25 mouse cellular contexts compared by ENCODE assay signal in the genomic region with DNA sequence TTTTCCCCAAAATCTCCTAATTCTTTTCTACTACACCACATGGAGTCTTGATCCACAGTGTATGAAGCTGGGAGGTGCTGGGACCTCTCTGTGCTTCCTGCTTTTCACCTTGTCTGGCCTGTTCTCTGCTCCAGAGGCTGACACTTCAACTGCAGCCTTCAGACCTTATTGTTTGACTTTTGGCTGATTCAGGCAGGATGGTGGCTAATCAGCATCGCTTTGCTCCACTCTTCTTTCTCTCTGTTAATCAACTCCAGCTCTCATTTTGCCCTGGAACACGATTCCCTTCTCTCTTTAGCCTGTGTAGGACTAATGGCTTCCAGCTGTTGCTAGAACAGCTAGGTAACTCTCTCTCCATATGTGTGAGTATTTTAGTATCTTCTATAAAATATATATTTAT. TPM values are rescaled to one million over a fixed set of nuclear protein-coding genes. Genes with fewer than 3 reads are reported as not detected.
DNase-seq lines count a peak whose midpoint lies in the region; ATAC-seq lines count a peak whose summit lies in the region.
"Had no signal": no experiment of that assay in that cellular context is flagged by ENCODE, and none has a peak within 500 bp of the region (broad histone marks: within the 10 kb centered on the region; RNA-seq: fewer than 3 reads in every experiment).

No protein-coding gene starts in this region.

- DNase-seq in embryo, embryonic 10 days (ENCODE audit: low spot score): peak; percentile 76
- peak; percentile 45 for DNase-seq in embryo, embryonic 9.5 days (ENCODE audit: extremely low spot score)
- DNase-seq in left cerebral cortex, postnatal 4 days: no peak
- no peak for DNase-seq in urinary bladder, adult 18-20 months (ENCODE audit: low spot score in 2 of 2)
- DNase-seq in cerebellum, adult 9-10 months: no peak
- DNase-seq: cerebellum, adult 11 months; cerebellum, postnatal 14 days; gastrocnemius, postnatal 14 days; heart, adult 18-20 months; heart, postnatal 14 days; kidney, adult 2 months; lung, adult 18-20 months; lung, postnatal 14 days; right cerebral cortex, postnatal 25 days; spleen, adult 18-20 months had no signal

- H3K27ac ChIP-seq in embryonic facial prominence, embryonic 15.5 days (replicated peaks): 0 out of 2 replicates have a peak overlapping the region, but pooled peaks have one; percentile 24
- H3K27ac ChIP-seq in limb, embryonic 13.5 days: peak overlapping the region; percentile 48; the same call in 1 of the 2 replicates
- H3K27ac ChIP-seq: heart, embryonic 13.5 days; hindbrain, embryonic 12.5 days; kidney, postnatal 0 days; liver, embryonic 12.5 days; midbrain, embryonic 13.5 days had no signal

- 0 out of 2 replicates have a peak, but pooled peaks cover 3% of the 10 kb centered on the region for H3K4me1 ChIP-seq in embryonic facial prominence, embryonic 15.5 days
- peaks cover 29% of the 10 kb centered on the region for H3K4me1 ChIP-seq in limb, embryonic 13.5 days
- H3K4me1 ChIP-seq: heart, embryonic 13.5 days; hindbrain, embryonic 12.5 days; liver, embryonic 12.5 days; midbrain, embryonic 13.5 days had no signal

- no peaks in the 10 kb centered on the region for H3K36me3 ChIP-seq in embryonic facial prominence, embryonic 15.5 days
- no peaks in the 10 kb centered on the region for H3K36me3 ChIP-seq in limb, embryonic 13.5 days
- H3K36me3 ChIP-seq: heart, embryonic 13.5 days; hindbrain, embryonic 12.5 days; liver, embryonic 12.5 days; midbrain, embryonic 13.5 days had no signal

- no peak overlapping the region for H3K9ac ChIP-seq in embryonic facial prominence, embryonic 15.5 days
- H3K9ac ChIP-seq in limb, embryonic 13.5 days: no peak overlapping the region
- H3K9ac ChIP-seq: heart, embryonic 13.5 days; hindbrain, embryonic 12.5 days; liver, embryonic 12.5 days; midbrain, embryonic 13.5 days had no signal

- WGBS in embryonic facial prominence, embryonic 15.5 days: 26% methylated on average over 2 of the region's 2 CpGs
- WGBS in limb, embryonic 13.5 days: 13% methylated on average over 2 of the region's 2 CpGs

- no peaks in the 10 kb centered on the region for H3K9me3 ChIP-seq in embryonic facial prominence, embryonic 15.5 days (replicated peaks)
- H3K9me3 ChIP-seq in limb, embryonic 13.5 days: no peaks in the 10 kb centered on the region
- H3K9me3 ChIP-seq: heart, embryonic 13.5 days; hindbrain, embryonic 12.5 days; liver, embryonic 12.5 days; midbrain, embryonic 13.5 days had no signal

- ATAC-seq in embryonic facial prominence, embryonic 15.5 days (ENCODE audit: insufficient number of reproducible peaks, low FRiP score, low TSS enrichment, low read depth): no peak
- peak; percentile 79 for ATAC-seq in limb, embryonic 13.5 days (ENCODE audit: low FRiP score, low read depth)
- ATAC-seq: forebrain, embryonic 14.5 days; inflammation-experienced regulatory T-cells, adult 6 months; liver, embryonic 12.5 days; midbrain, embryonic 13.5 days had no signal

- intact Hi-C loops in left cerebral cortex, postnatal 4 days (cut with DNase I): no loop called here

- no peaks in the 10 kb centered on the region for H3K27me3 ChIP-seq in embryonic facial prominence, embryonic 15.5 days
- H3K27me3 ChIP-seq in limb, embryonic 13.5 days: no peaks in the 10 kb centered on the region
- H3K27me3 ChIP-seq: heart, embryonic 13.5 days; hindbrain, embryonic 12.5 days; liver, embryonic 12.5 days; midbrain, embryonic 13.5 days had no signal

- no peak overlapping the region for H3K4me3 ChIP-seq in embryonic facial prominence, embryonic 15.5 days (replicated peaks)
- no peak overlapping the region for H3K4me3 ChIP-seq in limb, embryonic 13.5 days
- H3K4me3 ChIP-seq: heart, embryonic 13.5 days; hindbrain, embryonic 12.5 days; liver, embryonic 12.5 days; midbrain, embryonic 13.5 days had no signal

- no peak overlapping the region for H3K4me2 ChIP-seq in embryonic facial prominence, embryonic 15.5 days (replicated peaks)
- H3K4me2 ChIP-seq in limb, embryonic 13.5 days (replicated peaks): no peak overlapping the region
- H3K4me2 ChIP-seq: heart, embryonic 13.5 days; hindbrain, embryonic 12.5 days; liver, embryonic 12.5 days; midbrain, embryonic 13.5 days had no signal

RNA-seq across cellular contexts. Expression of a gene that starts 10.0 kb away (rescaled TPM):
- polyA plus RNA-seq in embryonic facial prominence, embryonic 15.5 days (2015; fragmentation: Nextera tagmentation; extraction: Ambion mirVana): 12.7 and 14.2 TPM in 2 replicates
- polyA plus RNA-seq in limb, embryonic 13.5 days (2015; fragmentation: Nextera tagmentation; extraction: Ambion mirVana): 8.8 and 9.6 TPM in 2 replicates
- 1 to 10 TPM; 5.7 to 6.3 TPM for total RNA-seq in left cerebral cortex, postnatal 4 days (2021)
- total RNA-seq: monocyte, adult 5-6 weeks had no signal
- polyA plus RNA-seq: inflammation-experienced regulatory T-cells, adult 6 months had no signal

RNA-seq across cellular contexts. Expression of a gene that starts 59.7 kb away (rescaled TPM):
- 89.2 and 93.3 TPM in 2 replicates for polyA plus RNA-seq in embryonic facial prominence, embryonic 15.5 days (2015; fragmentation: Nextera tagmentation; extraction: Ambion mirVana)
- 92.3 and 96.3 TPM in 2 replicates for polyA plus RNA-seq in limb, embryonic 13.5 days (2015; fragmentation: Nextera tagmentation; extraction: Ambion mirVana)
- total RNA-seq in left cerebral cortex, postnatal 4 days (2021): 10 to 100 TPM; 44.8 to 46.9 TPM

Comparison
In these comparisons a context has a peak if more than half of its experiments do, and no peak if none do; other contexts are left out.
1. DNase-seq: peak in embryo, embryonic 10 days (single experiment) and embryo, embryonic 9.5 days (single experiment); none in left cerebral cortex, postnatal 4 days (single experiment), urinary bladder, adult 18-20 months (0 of 2) and cerebellum, adult 9-10 months (single experiment).